Comparison of ENCODE assay signal across 17 mouse cellular contexts in the genomic region with DNA sequence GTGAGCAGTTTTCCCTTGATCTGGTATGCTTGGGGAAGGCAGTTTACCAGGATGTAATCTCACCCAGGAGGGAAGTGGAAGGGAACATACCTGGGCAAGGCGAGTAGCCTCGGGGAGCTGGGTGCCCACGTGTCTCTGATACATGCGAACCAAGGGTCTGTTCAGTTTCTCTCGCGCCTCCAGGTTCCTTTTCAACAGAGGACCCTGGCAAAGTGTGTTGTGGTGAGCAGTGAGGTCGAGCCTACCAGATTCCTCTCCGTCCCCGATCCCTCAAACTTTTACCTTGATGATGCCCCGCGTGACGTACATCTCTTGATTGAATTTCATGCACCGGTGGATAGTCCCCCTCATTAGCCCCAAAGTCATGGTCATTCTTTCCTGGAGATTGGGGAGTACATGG. TPM values are rescaled to one million over a fixed set of nuclear protein-coding genes. Genes with fewer than 3 reads are reported as not detected.
DNase-seq lines count a peak whose midpoint lies in the region; ATAC-seq and TF ChIP-seq lines count a peak whose summit lies in the region.
"Had no signal": no experiment of that assay in that cellular context is flagged by ENCODE, and none has a peak within 500 bp of the region (broad histone marks: within the 10 kb centered on the region; RNA-seq: fewer than 3 reads in every experiment).

No protein-coding gene starts in this region.

- peaks cover 24% of the 10 kb centered on the region for H3K27me3 ChIP-seq in heart, embryonic 10.5 days (ENCODE audit: insufficient read depth, poor library complexity, severe bottlenecking)
- H3K27me3 ChIP-seq in testis, adult 2 months (ENCODE audit: control insufficient read depth, insufficient read depth, low read length): no peaks in the 10 kb centered on the region
- H3K27me3 ChIP-seq in midbrain, embryonic 13.5 days: peaks cover 21% of the 10 kb centered on the region

- H3K36me3 ChIP-seq in heart, embryonic 10.5 days: no peaks in the 10 kb centered on the region
- no peaks in the 10 kb centered on the region for H3K36me3 ChIP-seq in testis, adult 2 months (ENCODE audit: control insufficient read depth, insufficient read depth, low read length)
- no peaks in the 10 kb centered on the region for H3K36me3 ChIP-seq in midbrain, embryonic 13.5 days
- H3K36me3 ChIP-seq: G1E had no signal

- WGBS in heart, embryonic 10.5 days: 72% methylated on average over 13 of the region's 13 CpGs
- 83% methylated on average over 13 of the region's 13 CpGs for WGBS in midbrain, embryonic 13.5 days

- no peak overlapping the region for H3K9ac ChIP-seq in midbrain, embryonic 13.5 days (replicated peaks)
- H3K9ac ChIP-seq: liver, embryonic 14.5 days had no signal

- intact Hi-C loops in heart, postnatal 10 days (cut with DNase I): no loop called here

- ATAC-seq in midbrain, embryonic 13.5 days: no peak

- no peak for TF ChIP-seq POLR2A in testis, adult 2 months (IDR thresholded peaks at IDR 0.05; ENCODE audit: control insufficient read depth, low read depth, low read length)

- DNase-seq in heart, embryonic 10.5 days (ENCODE audit: low spot score): peak; percentile 63
- no peak for DNase-seq in heart, postnatal 10 days
- DNase-seq in testis, postnatal 10 days (ENCODE audit: low spot score): no peak
- DNase-seq in left cerebral cortex, adult 18-20 months (ENCODE audit: low spot score in 2 of 2): no peak
- DNase-seq in spleen, postnatal 10 days (ENCODE audit: low spot score in 2 of 2): no peak
- DNase-seq: adrenal gland, postnatal 10 days; B cell, adult 2 months; gastrocnemius, postnatal 10 days; kidney, adult 9 months; thymus, postnatal 36 days had no signal

- H3K4me1 ChIP-seq in heart, embryonic 10.5 days: peaks cover 10% of the 10 kb centered on the region
- peaks cover 19% of the 10 kb centered on the region for H3K4me1 ChIP-seq in testis, adult 2 months (ENCODE audit: control insufficient read depth, insufficient read depth, low read length)
- H3K4me1 ChIP-seq in midbrain, embryonic 13.5 days (replicated peaks): peaks cover 16% of the 10 kb centered on the region; the same call in 1 of the 2 replicates

- no peak overlapping the region for H3K4me3 ChIP-seq in heart, embryonic 10.5 days
- peak overlapping the region; percentile 36 for H3K4me3 ChIP-seq in testis, adult 2 months (ENCODE audit: control insufficient read depth, low read depth, low read length)
- no peak overlapping the region for H3K4me3 ChIP-seq in midbrain, embryonic 13.5 days (replicated peaks)

- H3K27ac ChIP-seq in heart, embryonic 10.5 days: no peak overlapping the region
- H3K27ac ChIP-seq in testis, adult 2 months (ENCODE audit: control insufficient read depth, insufficient read depth, low read depth, low read length): no peak overlapping the region
- H3K27ac ChIP-seq in midbrain, embryonic 13.5 days: no peak overlapping the region
- H3K27ac ChIP-seq: liver, embryonic 14.5 days; macrophage had no signal

- peak overlapping the region; percentile 64 for H3K4me2 ChIP-seq in midbrain, embryonic 13.5 days (replicated peaks)

- no peaks in the 10 kb centered on the region for H3K9me3 ChIP-seq in heart, embryonic 10.5 days
- no peaks in the 10 kb centered on the region for H3K9me3 ChIP-seq in midbrain, embryonic 13.5 days

- TF ChIP-seq CTCF in testis, adult 2 months (IDR thresholded peaks at IDR 0.05; ENCODE audit: control insufficient read depth, insufficient read depth, insufficient replicate concordance, low read depth, low read length): no peak

RNA-seq across cellular contexts. Expression of gene Ccdc105, which starts 4.7 kb away (rescaled TPM):
- not detected in 2 replicates for polyA plus RNA-seq in heart, embryonic 10.5 days (2016; fragmentation: Nextera tagmentation; extraction: Ambion mirVana)
- total RNA-seq in heart, postnatal 10 days (2021): not detected
- 93.9 and 119 TPM in 2 replicates for polyA plus RNA-seq in testis, adult 2 months (2012; rRNA removed)
- 0.19 and 0.41 TPM in 2 replicates for polyA plus RNA-seq in midbrain, embryonic 13.5 days (2015; fragmentation: Nextera tagmentation; extraction: Ambion mirVana)
- total RNA-seq in left cerebral cortex, adult 18-20 months (2021): under 1 TPM; 0.49 to 0.59 TPM
- total RNA-seq: adrenal gland, postnatal 10 days; G1E; gastrocnemius, postnatal 10 days had no signal
- polyA plus RNA-seq: G1E; liver, embryonic 14.5 days; macrophage had no signal

RNA-seq across cellular contexts. Expression of gene Casp14, which starts 30.1 kb away (rescaled TPM):
- not detected in 2 replicates for polyA plus RNA-seq in heart, embryonic 10.5 days (2016; fragmentation: Nextera tagmentation; extraction: Ambion mirVana)
- not detected for total RNA-seq in heart, postnatal 10 days (2021)
- polyA plus RNA-seq in testis, adult 2 months (2012; rRNA removed): not detected in 2 replicates
- polyA plus RNA-seq in midbrain, embryonic 13.5 days (2015; fragmentation: Nextera tagmentation; extraction: Ambion mirVana): not detected in 2 replicates
- total RNA-seq in left cerebral cortex, adult 18-20 months (2021): not detected
- total RNA-seq: adrenal gland, postnatal 10 days; G1E; gastrocnemius, postnatal 10 days; left cerebral cortex, postnatal 25 days had no signal
- polyA plus RNA-seq: G1E; heart, embryonic 11.5 days; liver, embryonic 14.5 days; macrophage had no signal

RNA-seq across cellular contexts. Expression of gene Slc1a6, which starts 32.1 kb away (rescaled TPM):
- 0.68 and 0.76 TPM in 2 replicates for polyA plus RNA-seq in heart, embryonic 10.5 days (2016; fragmentation: Nextera tagmentation; extraction: Ambion mirVana)
- under 1 TPM in 1 of 2 experiments, not detected in 1; 0.34 TPM for total RNA-seq in heart, postnatal 10 days (2021)
- 0.65 and 0.85 TPM in 2 replicates for polyA plus RNA-seq in testis, adult 2 months (2012; rRNA removed)
- 5.0 and 5.3 TPM in 2 replicates for polyA plus RNA-seq in midbrain, embryonic 13.5 days (2015; fragmentation: Nextera tagmentation; extraction: Ambion mirVana)
- 10 to 100 TPM; 12.7 to 14.1 TPM for total RNA-seq in left cerebral cortex, adult 18-20 months (2021)
- polyA plus RNA-seq: G1E, macrophage had no signal

Comparison
In these comparisons a context has a peak if more than half of its experiments do, and no peak if none do; other contexts are left out.
1. RNA of gene Ccdc105, which starts 4.7 kb away (polyA plus RNA-seq): 93.9 to 119 TPM in testis, adult 2 months; 0.19 to 0.41 TPM in midbrain, embryonic 13.5 days and not detected in heart, embryonic 10.5 days; every median in the first group is over 10 times any median in the second.